18 mouse cellular contexts compared by ENCODE assay signal in genomic region chr1:154416384-154417155, GRCm38 (mm10).
DNase-seq lines count a peak whose midpoint lies in the region; ATAC-seq lines count a peak whose summit lies in the region.
"Had no signal": no experiment of that assay in that cellular context is flagged by ENCODE, and none has a peak within 500 bp of the region (broad histone marks: within the 10 kb centered on the region; RNA-seq: fewer than 3 reads in every experiment).

No protein-coding gene starts in this region.

- ATAC-seq in heart, embryonic 15.5 days (replicated peaks; ENCODE audit: insufficient number of reproducible peaks, insufficient read depth, low FRiP score, low read depth), result peak; percentile 31; the same call in 1 of the 2 replicates
- ATAC-seq in midbrain, embryonic 11.5 days (ENCODE audit: low FRiP score), result no peak

- H3K4me1 ChIP-seq in heart, embryonic 15.5 days (replicated peaks), result no peaks in the 10 kb centered on the region
- H3K4me1 ChIP-seq in midbrain, embryonic 10.5 days, result peaks cover 3% of the 10 kb centered on the region; the same call in 1 of the 2 replicates
- H3K4me1 ChIP-seq in midbrain, embryonic 11.5 days (ENCODE audit: control insufficient read depth, insufficient read depth, low read length), result no peaks in the 10 kb centered on the region
- peaks cover 12% of the 10 kb centered on the region for H3K4me1 ChIP-seq in limb, embryonic 10.5 days

- no peak overlapping the region for H3K27ac ChIP-seq in heart, embryonic 15.5 days
- H3K27ac ChIP-seq in midbrain, embryonic 10.5 days (replicated peaks), result no peak overlapping the region
- no peak overlapping the region for H3K27ac ChIP-seq in midbrain, embryonic 11.5 days (ENCODE audit: low read depth, low read length)
- 0 out of 2 replicates have a peak overlapping the region, but pooled peaks have one; percentile 16 for H3K27ac ChIP-seq in limb, embryonic 10.5 days

- no peak overlapping the region for H3K9ac ChIP-seq in heart, embryonic 15.5 days
- H3K9ac ChIP-seq in midbrain, embryonic 11.5 days (ENCODE audit: low read length), result no peak overlapping the region

- no peaks in the 10 kb centered on the region for H3K36me3 ChIP-seq in heart, embryonic 15.5 days
- H3K36me3 ChIP-seq in midbrain, embryonic 10.5 days, result no peaks in the 10 kb centered on the region
- no peaks in the 10 kb centered on the region for H3K36me3 ChIP-seq in midbrain, embryonic 11.5 days (ENCODE audit: control insufficient read depth, insufficient read depth, low read length)
- H3K36me3 ChIP-seq in limb, embryonic 10.5 days, result no peaks in the 10 kb centered on the region

- no peak for DNase-seq in heart, adult 9 months (ENCODE audit: low spot score in 2 of 2)
- DNase-seq in midbrain, embryonic 10.5 days (ENCODE audit: low spot score), result peak; percentile 13
- DNase-seq in midbrain, embryonic 11.5 days (ENCODE audit: low spot score, missing footprints), result no peak
- peak; percentile 33 for DNase-seq in embryo, embryonic 9.5 days (ENCODE audit: extremely low spot score)
- no peak for DNase-seq in limb, embryonic 10.5 days (ENCODE audit: low spot score)
- DNase-seq in layer of hippocampus, postnatal 25 days (ENCODE audit: extremely low spot score in 1 of 2, low spot score in 1 of 2), result no peak
- DNase-seq in Muller cell, postnatal 12 days (ENCODE audit: inconsistent ontology term), result no peak
- DNase-seq: adrenal gland, adult 2 months; cerebellum, adult 11 months; cerebellum, postnatal 25 days; heart, postnatal 4 days; layer of hippocampus, adult 9-11 months; liver; lung, adult 2 months; right cerebral cortex, adult 18-20 months; thymus, postnatal 4 days had no signal

- H3K4me2 ChIP-seq in heart, embryonic 15.5 days, result no peak overlapping the region
- no peak overlapping the region for H3K4me2 ChIP-seq in midbrain, embryonic 11.5 days
- H3K4me2 ChIP-seq: heart, embryonic 11.5 days had no signal

- H3K27me3 ChIP-seq in heart, embryonic 15.5 days, result no peaks in the 10 kb centered on the region
- H3K27me3 ChIP-seq in midbrain, embryonic 10.5 days (ENCODE audit: low read depth, poor library complexity, severe bottlenecking), result no peaks in the 10 kb centered on the region
- H3K27me3 ChIP-seq in midbrain, embryonic 11.5 days (ENCODE audit: control insufficient read depth, insufficient read depth, low read length), result no peaks in the 10 kb centered on the region
- H3K27me3 ChIP-seq in limb, embryonic 10.5 days (ENCODE audit: low read depth, poor library complexity, severe bottlenecking), result no peaks in the 10 kb centered on the region

- H3K9me3 ChIP-seq in heart, embryonic 15.5 days (replicated peaks), result no peaks in the 10 kb centered on the region
- H3K9me3 ChIP-seq in midbrain, embryonic 10.5 days (replicated peaks), result no peaks in the 10 kb centered on the region
- no peaks in the 10 kb centered on the region for H3K9me3 ChIP-seq in midbrain, embryonic 11.5 days (ENCODE audit: control insufficient read depth, low read length)
- H3K9me3 ChIP-seq in limb, embryonic 10.5 days (replicated peaks), result no peaks in the 10 kb centered on the region

- 51% methylated on average over 20 of the region's 20 CpGs for whole genome bisulfite sequencing in heart, embryonic 15.5 days
- 73% methylated on average over 20 of the region's 20 CpGs for WGBS in midbrain, embryonic 10.5 days
- WGBS in midbrain, embryonic 11.5 days, result 70% methylated on average over 20 of the region's 20 CpGs
- WGBS in limb, embryonic 10.5 days, result 68% methylated on average over 20 of the region's 20 CpGs

- no peak overlapping the region for H3K4me3 ChIP-seq in heart, embryonic 15.5 days
- no peak overlapping the region for H3K4me3 ChIP-seq in midbrain, embryonic 10.5 days
- H3K4me3 ChIP-seq in midbrain, embryonic 11.5 days (ENCODE audit: low read depth, low read length), result no peak overlapping the region
- no peak overlapping the region for H3K4me3 ChIP-seq in limb, embryonic 10.5 days

Comparison
In these comparisons a context has a peak if more than half of its experiments do, and no peak if none do; other contexts are left out.
1. DNase-seq: peak in midbrain, embryonic 10.5 days (single experiment) and embryo, embryonic 9.5 days (single experiment); none in heart, adult 9 months (0 of 2), midbrain, embryonic 11.5 days (single experiment), limb, embryonic 10.5 days (single experiment), layer of hippocampus, postnatal 25 days (0 of 2) and Muller cell, postnatal 12 days (single experiment).